Comparison of ENCODE assay signal across 8 mouse cellular contexts in genomic region chr5:115300792-115301614, GRCm38 (mm10). TPM values are rescaled to one million over a fixed set of nuclear protein-coding genes. Genes with fewer than 3 reads are reported as not detected.
DNase-seq lines count a peak whose midpoint lies in the region; ATAC-seq and TF ChIP-seq lines count a peak whose summit lies in the region.

Gene Dynll1 (minus strand): TSS chr5:115300999.

- TF ChIP-seq CTCF in heart, adult 2 months (IDR thresholded peaks at IDR 0.05) = no peak

- H3K9me3 ChIP-seq in embryonic facial prominence, embryonic 13.5 days = no peaks in the 10 kb centered on the region
- H3K9me3 ChIP-seq in limb, embryonic 13.5 days = no peaks in the 10 kb centered on the region
- H3K9me3 ChIP-seq in midbrain, embryonic 16.5 days (replicated peaks; ENCODE audit: control insufficient read depth, low read length, poor library complexity, severe bottlenecking) = no peaks in the 10 kb centered on the region

- no peaks in the 10 kb centered on the region for H3K27me3 ChIP-seq in embryonic facial prominence, embryonic 13.5 days
- no peaks in the 10 kb centered on the region for H3K27me3 ChIP-seq in heart, adult 2 months (ENCODE audit: control insufficient read depth, insufficient read depth, low read length)
- no peaks in the 10 kb centered on the region for H3K27me3 ChIP-seq in limb, embryonic 13.5 days
- no peaks in the 10 kb centered on the region for H3K27me3 ChIP-seq in midbrain, embryonic 16.5 days (ENCODE audit: control insufficient read depth, insufficient read depth, low read depth, low read length)

- H3K79me2 ChIP-seq in heart, adult 2 months (replicated peaks; ENCODE audit: control insufficient read depth, insufficient read depth, low read length) = no peaks in the 10 kb centered on the region

- ATAC-seq in embryonic facial prominence, embryonic 13.5 days (ENCODE audit: insufficient number of reproducible peaks, insufficient read depth, low FRiP score, low TSS enrichment, low read depth) = peak; percentile 97
- ATAC-seq in limb, embryonic 13.5 days (ENCODE audit: low FRiP score, low read depth) = peak; percentile 97
- peak; percentile 98 for ATAC-seq in midbrain, embryonic 16.5 days

- peak within 1 kb of the TSS; percentile 90 for H3K4me3 ChIP-seq in embryonic facial prominence, embryonic 13.5 days
- H3K4me3 ChIP-seq in heart, adult 2 months = peak within 1 kb of the TSS; percentile 96
- peak within 1 kb of the TSS; percentile 71 for H3K4me3 ChIP-seq in limb, embryonic 13.5 days
- H3K4me3 ChIP-seq in midbrain, embryonic 16.5 days (ENCODE audit: low read depth, low read length) = peak within 1 kb of the TSS; percentile 72

- H3K9ac ChIP-seq in embryonic facial prominence, embryonic 13.5 days = peak within 1 kb of the TSS; percentile 94
- peak within 1 kb of the TSS; percentile 94 for H3K9ac ChIP-seq in heart, adult 2 months (ENCODE audit: low read depth, low read length)
- H3K9ac ChIP-seq in limb, embryonic 13.5 days = peak within 1 kb of the TSS; percentile 87
- H3K9ac ChIP-seq in midbrain, embryonic 16.5 days (ENCODE audit: low read depth, low read length) = peak within 1 kb of the TSS; percentile 73

- H3K4me2 ChIP-seq in embryonic facial prominence, embryonic 13.5 days = peak within 1 kb of the TSS; percentile 78
- H3K4me2 ChIP-seq in limb, embryonic 13.5 days (replicated peaks) = peak within 1 kb of the TSS; percentile 82
- peak within 1 kb of the TSS; percentile 82 for H3K4me2 ChIP-seq in midbrain, embryonic 16.5 days (ENCODE audit: low read length)

- intact Hi-C loops in heart, adult 2 months (cut with DNase I) = loop anchor here (2.0 kb wide), 5 partner anchors 18 to 48 kb away; partner anchors contain the start of genes Cox6a1, Rnf10 and Srsf9

- peak; percentile 97 for DNase-seq in 3134 (ENCODE audit: extremely low read depth, insufficient read length, low spot score)
- peak; percentile 98 to 99 for DNase-seq in adrenal gland, postnatal 36 days
- peak; percentile 99 to 100 for DNase-seq in heart, adult 2 months
- DNase-seq in kidney, adult 8-10 months = peak; percentile 98 to 99
- DNase-seq in spleen, postnatal 10 days (ENCODE audit: low spot score in 2 of 2) = peak; percentile 99

- H3K36me3 ChIP-seq in embryonic facial prominence, embryonic 13.5 days = peaks cover 32% of the 10 kb centered on the region
- H3K36me3 ChIP-seq in heart, adult 2 months (ENCODE audit: control insufficient read depth, insufficient read depth, low read length) = peaks cover 12% of the 10 kb centered on the region
- peaks cover 32% of the 10 kb centered on the region for H3K36me3 ChIP-seq in limb, embryonic 13.5 days
- H3K36me3 ChIP-seq in midbrain, embryonic 16.5 days (ENCODE audit: control insufficient read depth, insufficient read depth, low read length) = peaks cover 15% of the 10 kb centered on the region

- TF ChIP-seq POLR2A in heart, adult 2 months (IDR thresholded peaks at IDR 0.05; ENCODE audit: insufficient read depth, low read depth, low read length) = peak; percentile 89

- TF ChIP-seq EP300 in heart, adult 2 months (IDR thresholded peaks at IDR 0.05; ENCODE audit: insufficient read depth, low read depth, low read length) = peak; percentile 87; the same call in 1 of the 2 replicates

- under 1% methylated on average over 64 of the region's 66 CpGs for WGBS in embryonic facial prominence, embryonic 13.5 days
- 1% methylated on average over 64 of the region's 66 CpGs for WGBS in heart, adult 2 months
- WGBS in limb, embryonic 13.5 days = 1% methylated on average over 63 of the region's 66 CpGs
- under 1% methylated on average over 60 of the region's 66 CpGs for WGBS in midbrain, embryonic 16.5 days

- H3K27ac ChIP-seq in embryonic facial prominence, embryonic 13.5 days = peak within 1 kb of the TSS; percentile 95
- peak within 1 kb of the TSS; percentile 89 for H3K27ac ChIP-seq in heart, adult 2 months
- H3K27ac ChIP-seq in limb, embryonic 13.5 days = peak within 1 kb of the TSS; percentile 89
- H3K27ac ChIP-seq in midbrain, embryonic 16.5 days (ENCODE audit: low read length) = peak within 1 kb of the TSS; percentile 89

- peaks cover 32% of the 10 kb centered on the region for H3K4me1 ChIP-seq in embryonic facial prominence, embryonic 13.5 days
- peaks cover 2% of the 10 kb centered on the region; the same call in 1 of the 2 replicates for H3K4me1 ChIP-seq in heart, adult 2 months (ENCODE audit: control insufficient read depth, insufficient read depth, low read length)
- H3K4me1 ChIP-seq in limb, embryonic 13.5 days = peaks cover 24% of the 10 kb centered on the region
- H3K4me1 ChIP-seq in midbrain, embryonic 16.5 days (ENCODE audit: control insufficient read depth, insufficient read depth, low read length) = peaks cover 20% of the 10 kb centered on the region

RNA-seq across cellular contexts. Expression of gene Dynll1, which starts in this region (rescaled TPM):
- 100 to 1,000 TPM; 211 to 322 TPM for total RNA-seq in adrenal gland, postnatal 36 days (2021)
- 1,732 and 1,829 TPM in 2 replicates for polyA plus RNA-seq in embryonic facial prominence, embryonic 13.5 days (2015; fragmentation: Nextera tagmentation; extraction: Ambion mirVana)
- total RNA-seq in heart, adult 2 months (2021) = 10 to 100 TPM; 65.1 to 85.6 TPM
- 65.2 and 83.8 TPM in 2 replicates for polyA plus RNA-seq in heart, adult 2 months (2012; rRNA removed)
- 1,815 and 1,838 TPM in 2 replicates for polyA plus RNA-seq in limb, embryonic 13.5 days (2015; fragmentation: Nextera tagmentation; extraction: Ambion mirVana)
- 1,084 and 1,126 TPM in 2 replicates for polyA plus RNA-seq in midbrain, embryonic 16.5 days (2015; fragmentation: Nextera tagmentation; extraction: Ambion mirVana)

Comparison
In these comparisons a context has a peak if more than half of its experiments do, and no peak if none do; other contexts are left out.
1. Peak in every context shown above with its lines: DNase-seq, ATAC-seq, H3K4me3 ChIP-seq and H3K27ac ChIP-seq.
2. RNA of gene Dynll1 (polyA plus RNA-seq): 1,815 to 1,838 TPM in limb, embryonic 13.5 days, 1,732 to 1,829 TPM in embryonic facial prominence, embryonic 13.5 days and 1,084 to 1,126 TPM in midbrain, embryonic 16.5 days; 65.2 to 83.8 TPM in heart, adult 2 months; every median in the first group is over 10 times any median in the second.